Mouse (Mus musculus) ES-E14 (cell line): ENCODE results near the gene Dpep3. TPM values are rescaled to one million over a fixed set of nuclear protein-coding genes. Genes with fewer than 3 reads are reported as not detected.
A peak's percentile ranks its signal among the peaks of the same experiment; 100 is the strongest.

Experiments used
- DNase-seq: peaks from one replicate; pipeline ENCODE4 v3.0.0-alpha.2; 2013; ENCODE audit warnings: low read depth, low spot score
- H3K27ac ChIP-seq: 2 replicates; pipeline ENCODE4 v1.5.1; 2012; ENCODE audit warnings: low read depth, mild to moderate bottlenecking, low read length, moderate library complexity, mixed read lengths; ENCODE audit not compliant: poor library complexity, insufficient read depth, severe bottlenecking
- H3K36me3 ChIP-seq: 2 replicates; pipeline ENCODE4 v1.6.1; 2012; ENCODE audit warnings: mild to moderate bottlenecking, low read length, moderate library complexity, mixed read lengths; ENCODE audit not compliant: control insufficient read depth, poor library complexity, insufficient read depth, severe bottlenecking
- H3K4me1 ChIP-seq, 2 experiments: fragments of 150-350 bp in 1 of 2; sonication (generic) in 1 of 2; 2 replicates each; pipeline ENCODE4 v1.6.1; 2012; ENCODE audit warnings: low read length in 2 of 2, mild to moderate bottlenecking in 1 of 2, mixed read lengths in 1 of 2; ENCODE audit not compliant: control insufficient read depth in 2 of 2, insufficient read depth in 2 of 2, poor library complexity in 1 of 2
- H3K4me3 ChIP-seq, 2 experiments: fragments of 150-350 bp in 1 of 2; sonication (generic) in 1 of 2; 2 replicates each; pipeline ENCODE4 v1.5.1; 2012; ENCODE audit warnings: low read length in 2 of 2, low read depth in 1 of 2, mild to moderate bottlenecking in 1 of 2, mixed read lengths in 1 of 2; ENCODE audit not compliant: insufficient read depth in 1 of 2, poor library complexity in 1 of 2, severe bottlenecking in 1 of 2
- H3K9ac ChIP-seq: 2 replicates; pipeline ENCODE4 v1.6.1; 2012; ENCODE audit warnings: low read depth, mild to moderate bottlenecking, low read length, mixed read lengths; ENCODE audit not compliant: poor library complexity, insufficient read depth, severe bottlenecking
- H3K9me3 ChIP-seq: fragments of 150-350 bp; sonication (generic); 2 replicates; pipeline ENCODE4 v1.6.1; 2012; ENCODE audit warnings: low read depth, mild to moderate bottlenecking, low read length; ENCODE audit not compliant: control insufficient read depth, insufficient read depth
- CHD2 ChIP-seq: IDR thresholded peaks from 2 replicates; pipeline ENCODE4 v1.6.1; 2014; ENCODE audit warnings: mild to moderate bottlenecking, low read depth, low read length, inconsistent platforms
- HCFC1 ChIP-seq: IDR thresholded peaks from 2 replicates; pipeline ENCODE4 v1.6.1; 2012; ENCODE audit warnings: low read length, inconsistent platforms, borderline replicate concordance; ENCODE audit not compliant: insufficient read depth
- MAFK ChIP-seq: IDR thresholded peaks from 2 replicates; pipeline ENCODE4 v1.6.1; 2014; ENCODE audit warnings: mild to moderate bottlenecking, low read depth, low read length, inconsistent platforms; ENCODE audit not compliant: insufficient read depth
- ZC3H11A ChIP-seq: IDR thresholded peaks from 2 replicates; pipeline ENCODE4 v1.6.1; 2012; ENCODE audit warnings: low read depth, mild to moderate bottlenecking, inconsistent platforms, low read length, borderline replicate concordance
- ZNF384 ChIP-seq: IDR thresholded peaks from 2 replicates; pipeline ENCODE4 v1.6.1; 2012; ENCODE audit warnings: low read depth, low read length, inconsistent platforms
- in situ Hi-C, 2 experiments: fragments of 600-800 bp; cut with MboI; formaldehyde crosslinking; loops; one replicate each; pipeline ENCODE4 v1.15.1; 2025; ENCODE audit warnings: low sequenced_read_pairs in 2 of 2, inconsistent platforms in 1 of 2; ENCODE audit not compliant: unreplicated experiment in 2 of 2
- total RNA-seq: library from RNA; depleted of rRNA; stranded (reverse); fragments of 300-350 nt; gene quantifications from 2 replicates; pipeline ENCODE4 v1.2.3, GENCODE M21; 2012

Gene Dpep3
- total RNA-seq, 1 experiment, result 1.5 TPM

DNA sequence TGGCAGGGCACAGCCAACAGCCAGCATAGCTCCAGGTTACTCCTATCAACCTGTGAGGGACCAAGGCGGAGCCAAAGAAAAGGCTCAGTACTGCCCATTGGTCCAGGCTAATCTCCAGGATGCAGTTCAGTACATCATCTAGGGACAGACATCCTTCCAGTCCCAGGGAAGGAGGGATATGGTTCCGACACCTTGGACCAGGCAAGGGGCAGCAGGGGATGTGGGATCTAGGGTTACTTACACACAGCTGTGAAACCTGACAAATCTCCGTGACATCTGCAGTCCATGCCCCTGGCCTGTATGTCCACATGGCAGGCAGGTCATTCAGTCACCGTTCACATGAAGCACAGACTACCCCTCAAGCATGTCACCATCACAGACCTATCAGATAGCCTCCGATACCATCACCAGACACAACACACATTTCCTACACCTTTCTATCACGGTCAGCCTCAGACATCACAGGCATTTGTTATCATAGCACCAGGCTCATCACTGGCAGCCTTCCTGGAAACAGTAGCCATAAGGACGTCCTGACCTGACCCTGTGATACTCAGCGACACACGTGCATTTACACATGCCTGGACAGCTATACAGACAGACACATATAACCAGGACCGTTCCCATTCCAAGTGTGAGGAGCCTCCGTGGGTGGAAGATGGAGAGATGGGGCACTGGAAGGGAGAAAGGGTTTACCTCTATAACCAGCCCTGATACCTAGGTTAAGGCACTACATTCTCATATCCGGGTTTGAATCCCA, 14.5 kb downstream of the Dpep3 start:
- TF ChIP-seq ZC3H11A (no peak), CHD2 (no peak), HCFC1 (no peak), ZNF384 (no peak), MAFK (no peak)
- peaks cover 16 to 36% of the 10 kb centered on the region in 2 experiments; a peak in 3 of 4 replicates for H3K4me1 ChIP-seq
- in situ Hi-C loops, result no loop called here
- no peaks in the 10 kb centered on the region for H3K9me3 ChIP-seq
- no peak for DNase-seq
- H3K4me3 ChIP-seq, result peak overlapping the region; percentile 95 to 97
- H3K27ac ChIP-seq, result no peak overlapping the region
- H3K36me3 ChIP-seq, result peaks cover 7% of the 10 kb centered on the region; the same call in 1 of the 2 replicates
- peak overlapping the region; percentile 94 for H3K9ac ChIP-seq

DNA sequence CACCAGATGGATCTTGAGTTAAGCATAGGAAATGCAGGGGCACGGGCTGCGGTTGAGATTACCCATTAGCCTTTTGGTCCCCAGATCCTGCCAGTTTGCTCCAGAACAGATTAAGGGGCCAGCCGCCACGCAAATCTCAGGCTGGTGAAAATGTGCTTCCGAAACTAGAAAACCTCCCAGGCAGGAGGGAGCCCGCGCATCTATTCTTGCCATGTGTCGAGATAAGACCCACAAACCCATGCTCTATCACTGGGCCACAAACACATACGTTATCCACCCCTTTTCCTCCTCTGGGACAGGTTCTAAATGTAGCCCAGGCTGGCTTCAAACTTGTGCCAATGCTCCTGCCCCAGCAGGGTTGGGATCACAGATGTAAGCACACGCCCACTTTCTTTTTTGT, 17.7 kb downstream of the Dpep3 start:
- DNase-seq, result no peak
- Histone ChIP-seq H3K9ac (no peak overlapping the region), H3K4me1 (peaks cover 16 to 36% of the 10 kb centered on the region in 2 experiments; a peak in 3 of 4 replicates), H3K4me3 (peak overlapping the region; percentile 16 to 41; a peak in 2 of 4 replicates), H3K9me3 (no peaks in the 10 kb centered on the region), H3K36me3 (peaks cover 15% of the 10 kb centered on the region; the same call in 1 of the 2 replicates), H3K27ac (no peak overlapping the region)
- no peak for TF ChIP-seq CHD2
- TF ChIP-seq ZC3H11A, result no peak
- no peak for TF ChIP-seq ZNF384
- TF ChIP-seq HCFC1, result no peak
- no peak for TF ChIP-seq MAFK
- in situ Hi-C loops, result no loop called here

DNA sequence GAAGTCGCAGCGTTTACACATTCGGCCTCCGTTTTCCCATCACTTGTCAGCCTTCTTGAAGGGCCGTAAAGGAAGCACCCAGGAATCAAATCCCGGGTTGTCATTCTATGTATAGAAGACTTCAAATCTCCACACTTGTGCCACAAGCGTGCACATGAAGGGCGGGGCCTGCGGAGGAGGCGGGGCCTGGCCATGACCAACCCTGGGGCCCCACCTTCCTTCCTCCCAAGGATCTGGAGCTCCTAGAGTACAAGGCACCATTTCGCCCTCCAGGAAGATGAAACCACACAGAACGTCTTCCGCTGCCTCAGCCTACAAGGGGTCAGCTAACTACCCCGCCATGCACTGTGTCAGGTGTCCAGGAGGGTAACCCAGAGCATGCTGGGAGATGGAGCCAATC, 18.1 kb downstream of the Dpep3 start:
- Histone ChIP-seq H3K4me1 (peaks cover 16 to 36% of the 10 kb centered on the region in 2 experiments; a peak in 3 of 4 replicates), H3K36me3 (peaks cover 15% of the 10 kb centered on the region; the same call in 1 of the 2 replicates), H3K4me3 (peak overlapping the region; percentile 16 to 41; a peak in 3 of 4 replicates), H3K9me3 (no peaks in the 10 kb centered on the region), H3K9ac (no peak overlapping the region), H3K27ac (no peak overlapping the region)
- TF ChIP-seq ZNF384 (no peak), CHD2 (no peak), ZC3H11A (no peak), HCFC1 (no peak), MAFK (no peak)
- in situ Hi-C loops, result no loop called here
- no peak for DNase-seq

DNA sequence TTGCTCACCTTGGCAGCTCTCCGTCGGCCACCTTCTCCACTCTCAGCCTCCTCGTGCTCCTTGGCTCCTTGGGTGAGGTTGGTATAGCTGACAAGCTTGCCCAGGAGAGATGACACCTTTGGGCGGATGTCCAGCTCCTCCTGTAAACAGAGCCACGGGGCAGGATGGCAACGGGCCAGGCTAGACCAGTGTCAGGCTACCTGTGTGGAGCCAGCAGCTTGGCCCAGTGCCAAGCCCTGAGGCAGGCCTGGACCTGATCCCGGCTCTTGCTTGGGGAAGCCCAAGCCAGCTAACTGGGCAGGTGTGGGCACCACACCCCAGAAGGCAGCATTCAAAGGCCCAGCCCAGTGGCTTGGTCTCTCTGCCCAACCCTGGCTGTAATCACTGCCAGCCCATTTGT, 19.9 kb downstream of the Dpep3 start:
- no peak overlapping the region for H3K27ac ChIP-seq
- H3K36me3 ChIP-seq, result peaks cover 22% of the 10 kb centered on the region
- H3K4me3 ChIP-seq, result no peak overlapping the region
- no peaks in the 10 kb centered on the region for H3K9me3 ChIP-seq
- TF ChIP-seq ZC3H11A, result no peak
- TF ChIP-seq ZNF384, result no peak
- TF ChIP-seq CHD2, result no peak
- TF ChIP-seq MAFK, result no peak
- no peak for TF ChIP-seq HCFC1
- peaks cover 13 to 31% of the 10 kb centered on the region in 2 experiments; a peak in 3 of 4 replicates for H3K4me1 ChIP-seq
- DNase-seq, result no peak
- H3K9ac ChIP-seq, result no peak overlapping the region
- in situ Hi-C loops, result no loop called here
